Mouse (Mus musculus) CH12F3 (cell line): ENCODE data around the gene Wt1.

Experiments used
- in situ Hi-C: fragments of 300-500 bp; cut with MboI; formaldehyde crosslinking; loops from 2 replicates; pipeline ENCODE4 v1.14.3; 2020; ENCODE audit warnings: low sequenced_read_pairs

Gene Wt1

GRCm38 (mm10) chr2:105182501-105182900 lies 56.2 kb downstream of the Wt1 start:
- in situ Hi-C loops = no loop called here

GRCm38 (mm10) chr2:105185140-105185539 lies 58.8 kb downstream of the Wt1 start:
- in situ Hi-C loops = no loop called here

GRCm38 (mm10) chr2:105185768-105186529 lies 59.6 kb downstream of the Wt1 start:
- in situ Hi-C loops = no loop called here

GRCm38 (mm10) chr2:105186591-105186990 lies 60.3 kb downstream of the Wt1 start:
- in situ Hi-C loops = no loop called here

- in situ Hi-C loops = no loop called here
Observed at GRCm38 (mm10) chr2:105188182-105188581, 61.9 kb downstream of the Wt1 start.

GRCm38 (mm10) chr2:105189352-105189751 lies 63.0 kb downstream of the Wt1 start:
- in situ Hi-C loops = no loop called here

- in situ Hi-C loops = no loop called here
Observed at GRCm38 (mm10) chr2:105200152-105200551, 73.8 kb downstream of the Wt1 start.

- in situ Hi-C loops = no loop called here
Observed at GRCm38 (mm10) chr2:105206563-105207174, 80.3 kb downstream of the Wt1 start.

GRCm38 (mm10) chr2:105212839-105213238 lies 86.5 kb downstream of the Wt1 start:
- in situ Hi-C loops = no loop called here

GRCm38 (mm10) chr2:105215914-105216313 lies 89.6 kb downstream of the Wt1 start:
- in situ Hi-C loops = no loop called here

- in situ Hi-C loops = no loop called here
Observed at GRCm38 (mm10) chr2:105219229-105219628, 92.9 kb downstream of the Wt1 start.

- in situ Hi-C loops = no loop called here
Observed at GRCm38 (mm10) chr2:105219664-105220063, 93.3 kb downstream of the Wt1 start.

- in situ Hi-C loops = no loop called here
Observed at GRCm38 (mm10) chr2:105220738-105221303, 94.5 kb downstream of the Wt1 start.
